Mouse (Mus musculus) G1E (cell line): ENCODE results near the gene Fam126a. TPM values are rescaled to one million over a fixed set of nuclear protein-coding genes. Genes with fewer than 3 reads are reported as not detected.

Experiments used
- ATAC-seq: 2 replicates; pipeline ENCODE4 v1.8.0; 2016; ENCODE audit warnings: mild to moderate bottlenecking; ENCODE audit not compliant: insufficient number of reproducible peaks, poor library complexity, low FRiP score, severe bottlenecking; ENCODE audit errors: extremely low read depth
- DNase-seq: peaks from one replicate; pipeline ENCODE4 v3.0.0; 2012; ENCODE audit warnings: low spot score
- H3K27me3 ChIP-seq: 2 replicates; pipeline ENCODE4 v1.6.1; 2012; ENCODE audit warnings: mild to moderate bottlenecking, low read length, inconsistent platforms; ENCODE audit not compliant: insufficient read depth
- H3K36me3 ChIP-seq: replicated peaks from 2 replicates; pipeline ENCODE3; 2012; ENCODE audit warnings: mild to moderate bottlenecking, inconsistent platforms
- H3K4me1 ChIP-seq: 2 replicates; pipeline ENCODE4 v1.6.1; 2012; ENCODE audit warnings: low read depth, low read length, inconsistent platforms, mixed read lengths; ENCODE audit not compliant: insufficient read depth
- H3K4me3 ChIP-seq: 2 replicates; pipeline ENCODE4 v1.5.1; 2012; ENCODE audit warnings: low read depth, mild to moderate bottlenecking, inconsistent platforms, low read length, moderate library complexity, mixed read lengths
- H3K9me3 ChIP-seq: replicated peaks from 2 replicates; pipeline ENCODE4 v1.6.1; 2012; ENCODE audit warnings: inconsistent platforms
- CTCF ChIP-seq: IDR thresholded peaks from 2 replicates; pipeline ENCODE4 v1.5.1; 2012; ENCODE audit warnings: low read depth, low read length, inconsistent platforms, mixed read lengths
- GATA1 ChIP-seq: IDR thresholded peaks from 2 replicates; pipeline ENCODE4 v1.6.1; 2012; ENCODE audit warnings: borderline replicate concordance, low read length, inconsistent platforms, mixed read lengths
- GATA2 ChIP-seq: IDR thresholded peaks from 2 replicates; pipeline ENCODE4 v1.6.1; 2012; ENCODE audit warnings: low read depth, low read length, inconsistent platforms, borderline replicate concordance
- POLR2AphosphoS5 ChIP-seq: IDR thresholded peaks from 2 replicates; pipeline ENCODE4 v1.6.1; 2012; ENCODE audit warnings: low read depth, low read length, inconsistent platforms; ENCODE audit not compliant: insufficient replicate concordance
- TAL1 ChIP-seq: conservative IDR thresholded peaks from 2 replicates; pipeline ENCODE4 v1.6.1; 2012; ENCODE audit warnings: low read depth, low read length, inconsistent platforms, mixed read lengths
- polyA plus RNA-seq: library from polyadenylated mRNA; stranded (reverse); fragments of >175 nt; gene quantifications from 2 replicates; pipeline ENCODE4 v1.2.3, GENCODE M21; 2012
- total RNA-seq, 2 experiments: library from RNA; stranded (forward) in 1 of 2; stranded (reverse) in 1 of 2; fragments of 200-1000 nt in 1 of 2; fragments of >200 nt in 1 of 2; fragmentation: Nextera tagmentation in 1 of 2; gene quantifications; 2 replicates each; pipeline ENCODE4 v1.2.3; 2014 to 2017

Gene Fam126a
- total and polyA plus RNA-seq, 3 experiments, result 4.4 to 58.9 (median 36.9) TPM

GRCm38 (mm10) chr5:23948071-23948470, 82.4 kb downstream of the Fam126a start:
- no peak for ATAC-seq
- no peak for TF ChIP-seq POLR2AphosphoS5
- no peak for TF ChIP-seq TAL1
- no peak for TF ChIP-seq CTCF
- no peak for TF ChIP-seq GATA2
- no peak for TF ChIP-seq GATA1
- no peak for DNase-seq

GRCm38 (mm10) chr5:23945056-23945455, 85.4 kb downstream of the Fam126a start:
- TF ChIP-seq POLR2AphosphoS5 (no peak), CTCF (no peak), GATA1 (no peak), GATA2 (no peak), TAL1 (no peak)
- Histone ChIP-seq H3K36me3 (no peaks in the 10 kb centered on the region), H3K4me3 (no peak overlapping the region), H3K9me3 (no peaks in the 10 kb centered on the region), H3K4me1 (no peaks in the 10 kb centered on the region), H3K27me3 (0 out of 2 replicates have a peak, but pooled peaks cover 2% of the 10 kb centered on the region)
- no peak for ATAC-seq
- DNase-seq, result no peak

More at GRCm38 (mm10) chr5:23948071-23948470, 82.4 kb downstream of the Fam126a start:
- H3K27me3 ChIP-seq, result 0 out of 2 replicates have a peak, but pooled peaks cover 2% of the 10 kb centered on the region
- 0 out of 2 replicates have a peak, but pooled peaks cover 1% of the 10 kb centered on the region for H3K9me3 ChIP-seq
- H3K4me3 ChIP-seq, result no peak overlapping the region
- no peaks in the 10 kb centered on the region for H3K36me3 ChIP-seq
- no peaks in the 10 kb centered on the region for H3K4me1 ChIP-seq

GRCm38 (mm10) chr5:23943534-23943933, 87.0 kb downstream of the Fam126a start:
- H3K4me3 ChIP-seq, result no peak overlapping the region
- H3K9me3 ChIP-seq, result no peaks in the 10 kb centered on the region
- H3K36me3 ChIP-seq, result no peaks in the 10 kb centered on the region
- DNase-seq, result no peak
- no peak for ATAC-seq
- H3K27me3 ChIP-seq, result no peaks in the 10 kb centered on the region
- no peaks in the 10 kb centered on the region for H3K4me1 ChIP-seq
- no peak for TF ChIP-seq CTCF
- TF ChIP-seq POLR2AphosphoS5, result no peak
- no peak for TF ChIP-seq GATA2
- TF ChIP-seq GATA1, result no peak
- no peak for TF ChIP-seq TAL1

- Histone ChIP-seq H3K27me3 (no peaks in the 10 kb centered on the region), H3K4me3 (peak overlapping the region; percentile 59; the same call in 1 of the 2 replicates), H3K4me1 (peaks cover 38% of the 10 kb centered on the region), H3K9me3 (no peaks in the 10 kb centered on the region), H3K36me3 (no peaks in the 10 kb centered on the region)
- peak; percentile 65 for DNase-seq
- ATAC-seq, result peak; percentile 74
- peak; percentile 92 for TF ChIP-seq TAL1
- no peak for TF ChIP-seq POLR2AphosphoS5
Measured at GRCm38 (mm10) chr5:23923481-23924165, 106.9 kb downstream of the Fam126a start.

- ATAC-seq, result peak; percentile 83
- H3K4me3 ChIP-seq, result peak overlapping the region; percentile 59; the same call in 1 of the 2 replicates
- peak; percentile 51 for DNase-seq
- H3K9me3 ChIP-seq, result no peaks in the 10 kb centered on the region
- H3K36me3 ChIP-seq, result no peaks in the 10 kb centered on the region
- H3K4me1 ChIP-seq, result peaks cover 38% of the 10 kb centered on the region
- no peaks in the 10 kb centered on the region for H3K27me3 ChIP-seq
- peak; percentile 100 for TF ChIP-seq TAL1
- no peak for TF ChIP-seq CTCF
Measured at GRCm38 (mm10) chr5:23922516-23923291, 107.8 kb downstream of the Fam126a start.

- Histone ChIP-seq H3K36me3 (no peaks in the 10 kb centered on the region), H3K9me3 (no peaks in the 10 kb centered on the region), H3K4me1 (peaks cover 41% of the 10 kb centered on the region), H3K4me3 (no peak overlapping the region), H3K27me3 (no peaks in the 10 kb centered on the region)
- no peak for DNase-seq
- no peak for TF ChIP-seq POLR2AphosphoS5
- no peak for TF ChIP-seq GATA2
- TF ChIP-seq GATA1, result no peak
- no peak for TF ChIP-seq CTCF
- TF ChIP-seq TAL1, result no peak
- ATAC-seq, result no peak
Measured at GRCm38 (mm10) chr5:23921316-23921715, 109.2 kb downstream of the Fam126a start.
